Mouse (Mus musculus) intestine, embryonic 14.5 days (tissue): ENCODE results near the gene Dnah3. TPM values are rescaled to one million over a fixed set of nuclear protein-coding genes. Genes with fewer than 3 reads are reported as not detected.
A peak's percentile ranks its signal among the peaks of the same experiment; 100 is the strongest.

Source experiments
- ATAC-seq: fragments of 200-750 bp; cut with Nextera tagmentation; replicated peaks from 2 replicates; pipeline ENCODE4 v1.8.0; 2017; ENCODE audit warnings: low read depth, moderate number of reproducible peaks, moderate TSS enrichment, moderate library complexity; ENCODE audit not compliant: low FRiP score, low TSS enrichment
- DNase-seq: peaks from one replicate; pipeline ENCODE4 v3.0.0-alpha.2; 2018; ENCODE audit warnings: low spot score
- H3K27ac ChIP-seq: fragments of 300-500 bp; sonication (generic); 2 replicates; pipeline ENCODE4 v1.5.1; 2014; ENCODE audit warnings: low read depth, mild to moderate bottlenecking, control low read depth
- H3K27me3 ChIP-seq: fragments of 300-500 bp; sonication (generic); replicated peaks from 2 replicates; pipeline ENCODE4 v1.6.1; 2014; ENCODE audit warnings: low read length, control low read depth; ENCODE audit not compliant: control insufficient read depth, insufficient read depth
- H3K36me3 ChIP-seq: fragments of 300-500 bp; sonication (generic); 2 replicates; pipeline ENCODE4 v1.6.1; 2014; ENCODE audit warnings: low read length, control low read depth; ENCODE audit not compliant: control insufficient read depth, insufficient read depth
- H3K4me1 ChIP-seq: fragments of 300-500 bp; sonication (generic); replicated peaks from 2 replicates; pipeline ENCODE4 v1.6.1; 2014; ENCODE audit warnings: low read length, control low read depth, mixed read lengths; ENCODE audit not compliant: control insufficient read depth, insufficient read depth
- H3K4me2 ChIP-seq: fragments of 300-500 bp; sonication (generic); 2 replicates; pipeline ENCODE4 v1.6.1; 2014; ENCODE audit warnings: low read length
- H3K4me3 ChIP-seq: fragments of 300-500 bp; sonication (generic); 2 replicates; pipeline ENCODE4 v1.5.1; 2014; ENCODE audit warnings: low read depth, low read length, control low read depth, mixed read lengths
- H3K9ac ChIP-seq: fragments of 300-500 bp; sonication (generic); 2 replicates; pipeline ENCODE4 v1.6.1; 2014; ENCODE audit warnings: mild to moderate bottlenecking, low read length
- H3K9me3 ChIP-seq: fragments of 300-500 bp; sonication (generic); 2 replicates; pipeline ENCODE4 v1.6.1; 2016; ENCODE audit warnings: low read length, control low read depth; ENCODE audit not compliant: control insufficient read depth
- WGBS: fragments of 180-500 bp; shearing (Covaris S2); extraction: QIAGEN DNeasy Blood & Tissue Kit; methylation state at CpG from one replicate; pipeline ENCODE4 v1.1.7; 2014; 5-methylcytosine and 5-hydroxymethylcytosine counted together
- polyA plus RNA-seq: library from polyadenylated mRNA; unstranded; fragments of >200 nt; fragmentation: Nextera tagmentation; extraction: Ambion mirVana; gene quantifications from 2 replicates; pipeline ENCODE4 v1.2.1, GENCODE M21; 2014

Gene Dnah3
- polyA plus RNA-seq: not detected in 2 replicates

DNA sequence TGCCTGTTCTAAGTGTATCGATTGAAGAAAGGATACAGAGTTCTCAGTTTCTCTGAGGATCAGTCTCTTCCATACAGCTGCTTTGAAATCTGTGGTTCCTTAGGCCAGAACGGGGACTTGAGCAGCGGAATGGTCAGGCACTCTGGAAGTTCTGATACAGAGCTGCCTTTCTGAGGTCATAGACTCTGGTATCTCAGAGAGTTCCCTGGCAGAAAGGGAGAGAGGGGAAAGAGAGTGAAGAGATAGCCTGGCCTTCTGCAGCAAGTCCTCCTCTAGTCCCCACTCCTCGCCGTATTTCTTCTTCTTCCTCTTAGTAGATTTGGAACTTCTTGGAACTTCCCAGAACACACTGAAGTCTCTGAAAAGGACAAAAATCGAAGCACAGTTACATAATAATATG, at the start of gene Dnah3:
Dnah3 (minus strand) TSS at position 101 of the 400 bp plus-strand sequence.
- H3K9me3 ChIP-seq: no peaks in the 10 kb centered on the region
- H3K9ac ChIP-seq: no peak within 1 kb of the TSS
- WGBS: 89% methylated on average over 6 of the region's 6 CpGs
- H3K36me3 ChIP-seq: no peaks in the 10 kb centered on the region
- DNase-seq: no peak
- H3K4me1 ChIP-seq: no peaks in the 10 kb centered on the region
- no peak within 1 kb of the TSS for H3K27ac ChIP-seq
- no peaks in the 10 kb centered on the region for H3K27me3 ChIP-seq
- H3K4me2 ChIP-seq: no peak within 1 kb of the TSS
- ATAC-seq: no peak
- no peak within 1 kb of the TSS for H3K4me3 ChIP-seq

DNA sequence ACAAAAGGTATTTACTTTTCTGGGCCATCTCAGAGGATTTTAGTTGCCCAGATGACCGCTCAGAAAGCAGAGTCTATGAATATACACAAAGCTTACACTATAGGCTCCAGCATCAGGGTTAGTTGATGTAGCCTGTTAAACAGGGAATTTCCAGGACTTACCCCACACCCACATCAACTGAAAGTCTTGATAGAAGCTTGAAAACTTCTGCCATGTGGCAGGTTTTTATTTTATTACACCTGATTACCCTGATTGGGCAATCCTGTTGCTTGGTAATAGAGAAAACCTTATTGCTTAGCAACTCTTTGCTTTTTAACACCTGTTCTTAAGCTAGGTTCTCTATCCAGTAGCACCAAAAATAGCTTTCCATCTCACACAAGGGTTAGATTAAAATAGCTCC, 47.7 kb upstream of the Dnah3 start:
- DNase-seq (no peak), ATAC-seq (no peak)
- H3K4me2 ChIP-seq: no peak overlapping the region
- H3K27ac ChIP-seq: no peak overlapping the region
- WGBS: 82% methylated on average over 1 of the region's 1 CpGs
- no peak overlapping the region for H3K9ac ChIP-seq
- no peaks in the 10 kb centered on the region for H3K9me3 ChIP-seq
- no peaks in the 10 kb centered on the region for H3K4me1 ChIP-seq
- no peak overlapping the region for H3K4me3 ChIP-seq
- H3K27me3 ChIP-seq: no peaks in the 10 kb centered on the region
- H3K36me3 ChIP-seq: no peaks in the 10 kb centered on the region

DNA sequence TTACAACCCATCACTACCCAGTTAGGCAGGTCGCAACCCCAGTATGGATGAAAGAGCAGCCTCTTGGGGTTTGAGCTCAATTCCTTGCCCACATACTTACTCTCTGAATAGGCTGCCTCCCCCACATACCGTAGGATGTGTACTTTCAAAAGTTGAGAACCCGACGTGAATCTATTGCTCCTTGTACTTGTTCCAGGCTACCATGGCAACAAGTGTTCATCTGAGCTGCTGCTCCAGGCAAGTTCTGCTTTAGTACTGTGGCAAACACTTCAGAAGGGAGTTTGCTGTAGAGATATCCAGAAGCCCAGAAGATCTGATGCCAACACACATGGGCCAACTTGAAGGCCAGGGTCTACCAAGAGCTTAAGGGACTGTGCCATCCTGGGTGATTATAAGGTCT, 33.9 kb upstream of the Dnah3 start:
- Histone ChIP-seq H3K27ac (no peak overlapping the region), H3K4me2 (no peak overlapping the region), H3K36me3 (no peaks in the 10 kb centered on the region), H3K9ac (no peak overlapping the region), H3K9me3 (no peaks in the 10 kb centered on the region), H3K4me1 (peaks cover 6% of the 10 kb centered on the region; the same call in 1 of the 2 replicates), H3K27me3 (no peaks in the 10 kb centered on the region), H3K4me3 (no peak overlapping the region)
- 72% methylated on average over 4 of the region's 4 CpGs for WGBS
- ATAC-seq: no peak
- peak; percentile 39 for DNase-seq

DNA sequence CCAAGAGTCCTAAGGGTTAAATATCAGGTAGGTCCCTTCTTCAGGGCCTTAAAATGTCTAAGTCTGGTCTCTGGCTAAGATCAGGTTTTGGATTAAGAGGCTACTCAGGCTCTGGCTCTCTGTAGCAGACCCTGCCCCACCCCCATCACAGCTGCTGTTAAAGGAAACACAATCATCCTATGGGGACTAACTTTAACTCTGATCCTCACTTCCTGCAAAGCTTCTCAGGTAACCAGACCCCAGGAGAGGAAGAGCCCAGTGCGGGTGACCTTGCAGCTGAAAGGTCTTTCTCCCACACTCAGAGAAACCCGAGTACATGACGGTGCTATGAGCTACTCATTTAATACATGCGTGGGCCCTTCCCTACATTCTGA, 32.6 kb upstream of the Dnah3 start:
- Histone ChIP-seq H3K9me3 (no peaks in the 10 kb centered on the region), H3K27me3 (no peaks in the 10 kb centered on the region), H3K4me3 (no peak overlapping the region), H3K9ac (no peak overlapping the region), H3K36me3 (no peaks in the 10 kb centered on the region), H3K27ac (no peak overlapping the region), H3K4me1 (peaks cover 6% of the 10 kb centered on the region; the same call in 1 of the 2 replicates), H3K4me2 (no peak overlapping the region)
- ATAC-seq: no peak
- 23% methylated on average over 4 of the region's 4 CpGs for WGBS
- DNase-seq: no peak

DNA sequence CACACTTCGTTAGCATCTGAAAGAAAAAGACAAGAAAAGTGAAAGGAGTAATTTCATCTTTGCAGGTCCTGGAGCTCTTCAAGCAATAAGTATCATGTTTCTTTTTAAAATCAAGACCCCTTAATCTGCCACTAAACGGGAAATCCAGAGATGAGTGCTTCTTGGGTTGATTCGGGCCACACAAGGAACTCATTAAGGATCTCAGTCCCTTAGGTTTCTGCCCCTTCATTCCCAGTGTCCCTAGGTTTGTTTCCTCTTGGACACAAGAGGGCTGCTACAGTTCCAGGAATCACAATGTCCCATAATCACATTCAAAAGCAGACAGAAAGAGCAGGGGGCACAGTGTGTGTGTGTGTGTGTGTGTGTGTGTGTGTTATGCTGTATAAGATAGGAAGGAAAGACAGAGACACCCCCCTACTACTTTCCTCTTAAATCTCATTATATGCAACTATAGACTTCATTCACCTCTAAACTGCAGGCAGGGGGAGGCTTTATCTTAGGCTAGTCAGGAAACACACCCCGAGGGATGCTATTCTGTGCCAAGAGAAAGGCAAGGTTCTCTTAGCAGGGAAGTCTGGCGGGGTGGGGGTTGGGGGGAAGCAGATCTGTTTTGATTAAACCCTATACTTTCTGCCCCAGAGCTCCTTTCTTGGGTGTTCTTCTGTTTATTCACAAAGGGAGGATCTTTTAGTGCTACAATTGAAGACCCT, 32.1 kb upstream of the Dnah3 start:
- Histone ChIP-seq H3K4me3 (no peak overlapping the region), H3K27ac (no peak overlapping the region), H3K27me3 (no peaks in the 10 kb centered on the region), H3K9ac (no peak overlapping the region), H3K36me3 (no peaks in the 10 kb centered on the region), H3K4me2 (no peak overlapping the region), H3K9me3 (no peaks in the 10 kb centered on the region), H3K4me1 (peaks cover 6% of the 10 kb centered on the region; the same call in 1 of the 2 replicates)
- ATAC-seq (no peak), DNase-seq (no peak)
- 33% methylated on average over 5 of the region's 5 CpGs for WGBS

DNA sequence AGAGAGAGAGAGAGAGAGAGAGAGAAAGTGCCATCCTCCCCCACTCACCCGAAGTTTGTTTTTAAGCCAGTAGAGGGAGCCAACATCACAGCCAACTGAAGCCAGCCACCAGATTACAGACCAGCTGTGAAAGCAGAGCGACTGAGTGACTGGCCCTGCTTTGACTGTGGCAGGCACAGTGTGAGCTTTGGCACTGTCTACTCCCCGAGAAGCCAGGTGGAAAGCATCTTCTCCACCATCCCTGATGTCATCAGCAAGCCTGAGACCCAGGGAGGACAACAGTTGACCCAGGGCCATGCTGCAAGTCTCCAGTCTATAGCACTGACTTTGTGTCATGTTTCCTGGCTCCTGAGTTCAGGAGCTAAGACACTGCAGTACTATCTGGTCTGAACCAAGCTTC, 29.8 kb upstream of the Dnah3 start:
- Histone ChIP-seq H3K4me3 (no peak overlapping the region), H3K4me1 (peaks cover 6% of the 10 kb centered on the region; the same call in 1 of the 2 replicates), H3K36me3 (peaks cover 16% of the 10 kb centered on the region), H3K27me3 (no peaks in the 10 kb centered on the region), H3K9me3 (no peaks in the 10 kb centered on the region), H3K9ac (no peak overlapping the region), H3K27ac (no peak overlapping the region), H3K4me2 (no peak overlapping the region)
- WGBS: 1% methylated on average over 3 of the region's 3 CpGs
- ATAC-seq: peak; percentile 83
- DNase-seq: peak; percentile 81

DNA sequence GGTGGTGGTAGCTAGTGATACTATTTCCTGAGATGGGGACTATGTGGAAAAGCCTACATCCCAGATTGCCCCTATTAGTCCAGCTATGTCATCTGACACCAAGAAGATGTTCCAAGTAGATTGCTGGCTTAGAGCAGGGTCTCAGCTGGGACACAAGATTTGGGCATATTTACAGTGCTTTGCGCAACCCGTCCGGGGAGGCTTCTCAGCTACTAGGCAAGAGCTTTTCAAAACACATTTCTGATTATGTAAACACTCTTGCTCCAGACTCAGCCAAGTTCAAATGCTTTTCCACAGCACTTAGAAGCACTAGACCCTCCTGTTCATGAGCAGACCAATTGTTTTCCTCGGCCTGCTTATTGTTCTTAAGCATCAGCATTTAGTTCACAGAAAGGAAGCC, 28.7 kb upstream of the Dnah3 start:
- Histone ChIP-seq H3K4me3 (no peak overlapping the region), H3K27ac (no peak overlapping the region), H3K4me1 (peaks cover 6% of the 10 kb centered on the region; the same call in 1 of the 2 replicates), H3K27me3 (no peaks in the 10 kb centered on the region), H3K36me3 (peaks cover 17% of the 10 kb centered on the region), H3K9ac (no peak overlapping the region), H3K4me2 (no peak overlapping the region), H3K9me3 (no peaks in the 10 kb centered on the region)
- DNase-seq (peak; percentile 29), ATAC-seq (no peak)
- 41% methylated on average over 4 of the region's 4 CpGs for WGBS

DNA sequence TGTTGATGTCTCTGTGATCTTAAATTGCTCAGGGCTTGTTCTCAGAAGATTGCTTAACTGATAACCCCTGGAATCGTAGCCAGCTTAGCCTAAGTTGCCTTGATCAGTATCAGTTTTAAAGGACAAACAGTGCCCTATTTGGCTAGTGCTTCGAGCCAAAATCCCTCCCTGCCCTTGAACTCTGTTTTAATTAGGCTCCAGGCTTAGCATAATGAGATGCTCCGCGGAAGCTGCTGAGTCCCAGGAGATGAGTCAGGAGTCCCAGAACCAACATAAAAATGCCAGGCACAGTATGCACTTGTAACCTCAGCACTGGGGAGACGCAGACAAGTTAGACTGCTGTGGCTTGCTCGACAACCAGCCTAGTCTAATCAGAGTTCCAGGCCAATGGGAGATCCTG, 22.4 kb upstream of the Dnah3 start:
- no peak overlapping the region for H3K4me3 ChIP-seq
- no peak overlapping the region for H3K9ac ChIP-seq
- ATAC-seq (no peak), DNase-seq (no peak)
- WGBS: 37% methylated on average over 6 of the region's 6 CpGs
- no peaks in the 10 kb centered on the region for H3K27me3 ChIP-seq
- no peak overlapping the region for H3K4me2 ChIP-seq
- no peak overlapping the region for H3K27ac ChIP-seq
- H3K36me3 ChIP-seq: peaks cover 33% of the 10 kb centered on the region
- no peaks in the 10 kb centered on the region for H3K9me3 ChIP-seq
- no peaks in the 10 kb centered on the region for H3K4me1 ChIP-seq

DNA sequence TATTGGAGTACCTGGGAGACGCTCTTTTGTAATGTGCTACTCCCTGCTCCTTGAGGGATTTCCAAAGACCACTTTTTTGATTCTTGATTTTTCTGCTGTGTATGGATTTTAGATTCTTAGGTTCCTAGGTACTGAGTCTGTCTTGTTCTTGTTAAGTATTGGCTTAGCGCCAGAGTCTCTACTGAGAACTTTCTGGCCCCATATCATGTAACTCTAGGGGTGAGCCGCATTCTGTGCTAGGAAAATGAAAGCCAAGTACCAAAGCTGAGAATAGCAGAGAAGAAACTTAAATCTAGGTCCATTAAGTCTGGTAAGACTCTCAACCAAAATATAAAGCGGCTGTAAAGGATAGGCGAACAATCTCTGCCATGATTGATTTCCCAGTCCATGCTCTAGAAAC, 21.9 kb upstream of the Dnah3 start:
- ATAC-seq: no peak
- WGBS: 85% methylated on average over 5 of the region's 5 CpGs

More for the DNA sequence above, 21.9 kb upstream of the Dnah3 start:
- no peaks in the 10 kb centered on the region for H3K4me1 ChIP-seq
- H3K4me2 ChIP-seq: no peak overlapping the region
- H3K9ac ChIP-seq: no peak overlapping the region
- DNase-seq: no peak
- no peaks in the 10 kb centered on the region for H3K9me3 ChIP-seq
- no peak overlapping the region for H3K4me3 ChIP-seq
- H3K36me3 ChIP-seq: peaks cover 33% of the 10 kb centered on the region
- H3K27me3 ChIP-seq: no peaks in the 10 kb centered on the region
- no peak overlapping the region for H3K27ac ChIP-seq
